Mouse (Mus musculus): ENCODE results near the gene Snx17.

DNA sequence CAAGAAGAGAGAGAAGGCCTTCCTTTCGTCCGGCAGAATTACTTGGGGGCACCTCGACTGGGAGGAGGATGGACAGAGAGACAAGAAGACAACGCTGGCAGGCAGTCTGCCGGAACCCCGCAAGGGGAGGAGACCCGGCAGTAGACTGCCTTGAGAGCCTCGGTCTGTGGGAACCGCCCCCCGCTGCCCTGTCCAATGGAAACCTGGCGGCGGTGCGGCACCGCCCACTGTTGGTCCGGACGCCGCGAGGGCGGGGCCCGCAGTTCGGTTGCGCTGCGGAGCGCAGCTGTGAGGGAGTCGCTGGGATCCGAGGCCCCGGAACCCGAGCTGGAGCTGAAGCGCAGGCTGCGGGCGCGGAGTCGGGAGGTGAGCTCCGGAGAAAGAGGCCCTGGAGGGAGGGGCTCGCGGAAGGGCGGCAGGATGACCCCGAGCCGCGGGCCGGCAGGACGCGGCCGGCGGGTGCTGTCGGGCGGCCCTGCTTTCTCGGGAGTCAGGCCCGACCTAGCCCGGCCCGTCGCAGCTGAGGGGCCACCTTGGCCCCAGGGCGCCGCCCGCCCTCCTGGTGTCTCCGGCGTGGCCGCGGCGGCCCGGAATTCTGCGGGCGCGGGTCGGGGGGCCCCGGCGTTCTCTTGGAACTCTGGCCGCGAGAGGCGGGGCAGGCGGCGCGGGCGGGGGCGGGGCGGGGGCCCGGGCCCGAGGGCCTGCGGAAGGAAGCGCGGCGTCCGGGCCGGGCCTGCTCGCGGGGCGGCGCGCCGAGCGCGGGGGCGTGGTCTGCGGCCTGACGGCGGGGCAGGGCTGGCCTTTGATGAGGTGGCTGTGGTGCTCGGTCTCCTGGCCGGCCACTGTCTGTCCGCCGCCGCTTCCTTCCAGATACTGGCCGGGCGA is 47.9 kb downstream of the Snx17 start, which contains the start of the genes Nrbp1 and Gm9970:
- TF ChIP-seq POLR2A (IDR thresholded peaks at IDR 0.05; ENCODE audit: insufficient read depth, low read length) (peak; percentile 19), CTCF (IDR thresholded peaks at IDR 0.05; ENCODE audit: low read depth, low read length) (no peak)
